Comparison of ENCODE assay signal across 17 mouse cellular contexts in genomic region chr17:12224145-12224544, GRCm38 (mm10).
A peak's percentile ranks its signal among the peaks of the same experiment; 100 is the strongest.
DNase-seq lines count a peak whose midpoint lies in the region; ATAC-seq and TF ChIP-seq lines count a peak whose summit lies in the region.
"Had no signal": no experiment of that assay in that cellular context is flagged by ENCODE, and none has a peak within 500 bp of the region (broad histone marks: within the 10 kb centered on the region; RNA-seq: fewer than 3 reads in every experiment).

No protein-coding gene starts in this region.

- TF ChIP-seq CTCF in lung, postnatal 0 days (IDR thresholded peaks at IDR 0.05) = no peak

- no peaks in the 10 kb centered on the region for H3K27me3 ChIP-seq in kidney, embryonic 16.5 days (ENCODE audit: insufficient read depth, low read length)
- H3K27me3 ChIP-seq in lung, postnatal 0 days (replicated peaks; ENCODE audit: insufficient read depth, low read length) = no peaks in the 10 kb centered on the region
- H3K27me3 ChIP-seq: embryonic facial prominence, embryonic 12.5 days; heart, embryonic 12.5 days; limb, embryonic 13.5 days had no signal

- H3K9me3 ChIP-seq in kidney, embryonic 16.5 days (ENCODE audit: low read length) = no peaks in the 10 kb centered on the region
- no peaks in the 10 kb centered on the region for H3K9me3 ChIP-seq in lung, postnatal 0 days (ENCODE audit: low read length)
- H3K9me3 ChIP-seq: embryonic facial prominence, embryonic 12.5 days; heart, embryonic 12.5 days; limb, embryonic 13.5 days had no signal

- no peak overlapping the region for H3K9ac ChIP-seq in kidney, embryonic 16.5 days (replicated peaks; ENCODE audit: low read length)
- H3K9ac ChIP-seq in lung, postnatal 0 days (replicated peaks; ENCODE audit: low read depth) = no peak overlapping the region
- H3K9ac ChIP-seq: embryonic facial prominence, embryonic 12.5 days; forebrain, postnatal 0 days; heart, embryonic 12.5 days; limb, embryonic 13.5 days had no signal

- 56% methylated on average over 9 of the region's 9 CpGs for WGBS in kidney, embryonic 16.5 days
- 76% methylated on average over 7 of the region's 9 CpGs for WGBS in lung, postnatal 0 days

- no peak overlapping the region for H3K4me3 ChIP-seq in kidney, embryonic 16.5 days (ENCODE audit: low read length)
- no peak overlapping the region for H3K4me3 ChIP-seq in lung, postnatal 0 days (ENCODE audit: low read depth, low read length)
- H3K4me3 ChIP-seq: embryonic facial prominence, embryonic 12.5 days; heart, embryonic 12.5 days; limb, embryonic 13.5 days had no signal

- H3K36me3 ChIP-seq in kidney, embryonic 16.5 days (ENCODE audit: insufficient read depth, low read length) = peaks cover 41% of the 10 kb centered on the region
- peaks cover 13% of the 10 kb centered on the region; the same call in 1 of the 2 replicates for H3K36me3 ChIP-seq in lung, postnatal 0 days (ENCODE audit: insufficient read depth, low read length)

- DNase-seq in cerebellum, adult 11 months = peak; percentile 61
- DNase-seq in kidney, adult 18-20 months = no peak
- DNase-seq in lung, postnatal 0 days (ENCODE audit: low spot score) = no peak
- DNase-seq in lung, postnatal 36 days = no peak
- peak; percentile 26 to 38 for DNase-seq in kidney, postnatal 4 days
- no peak for DNase-seq in retina, embryonic 14.5 days (ENCODE audit: low spot score)
- DNase-seq: heart, postnatal 36 days; lung, adult 18-20 months; lung, postnatal 4 days; thymus, adult 2 months had no signal

- no peak overlapping the region for H3K27ac ChIP-seq in kidney, embryonic 16.5 days (ENCODE audit: low read length)
- no peak overlapping the region for H3K27ac ChIP-seq in lung, postnatal 0 days (ENCODE audit: low read length)
- H3K27ac ChIP-seq: embryonic facial prominence, embryonic 12.5 days; limb, embryonic 13.5 days had no signal

- ATAC-seq in cerebellum, adult (ENCODE audit: insufficient number of reproducible peaks, low FRiP score, low TSS enrichment) = no peak
- ATAC-seq in kidney, embryonic 16.5 days (ENCODE audit: low FRiP score, low TSS enrichment) = peak; percentile 60
- ATAC-seq in lung, postnatal 0 days = 0 out of 2 replicates have a peak, but pooled peaks have one; percentile 5
- ATAC-seq: forebrain, postnatal 0 days had no signal

- H3K4me1 ChIP-seq in kidney, embryonic 16.5 days (ENCODE audit: insufficient read depth, low read length) = no peaks in the 10 kb centered on the region; the same call in 1 of the 2 replicates
- no peaks in the 10 kb centered on the region for H3K4me1 ChIP-seq in lung, postnatal 0 days (ENCODE audit: insufficient read depth, low read depth, low read length)

- H3K4me2 ChIP-seq in kidney, embryonic 16.5 days (replicated peaks; ENCODE audit: low read depth, low read length) = no peak overlapping the region
- no peak overlapping the region for H3K4me2 ChIP-seq in lung, postnatal 0 days (replicated peaks; ENCODE audit: low read depth, low read length)
- H3K4me2 ChIP-seq: embryonic facial prominence, embryonic 12.5 days; heart, embryonic 12.5 days; limb, embryonic 13.5 days; midbrain, embryonic 11.5 days had no signal

- TF ChIP-seq EP300 in lung, postnatal 0 days (IDR thresholded peaks at IDR 0.05) = no peak

Comparison
In these comparisons a context has a peak if more than half of its experiments do, and no peak if none do; other contexts are left out.
1. DNase-seq: peak in cerebellum, adult 11 months (single experiment) and kidney, postnatal 4 days (2 of 2); none in kidney, adult 18-20 months (single experiment), lung, postnatal 0 days (single experiment), lung, postnatal 36 days (single experiment) and retina, embryonic 14.5 days (single experiment).